Mouse (Mus musculus) forebrain, embryonic 16.5 days (tissue): ENCODE data around the gene Dnah5. TPM values are rescaled to one million over a fixed set of nuclear protein-coding genes. Genes with fewer than 3 reads are reported as not detected.

Source experiments
- ATAC-seq: fragments of 200-750 bp; cut with Nextera tagmentation; 2 replicates; pipeline ENCODE4 v1.8.0; 2017; ENCODE audit warnings: mild to moderate bottlenecking, moderate library complexity
- H3K27ac ChIP-seq: fragments of 300-500 bp; sonication (generic); 2 replicates; pipeline ENCODE4 v1.5.1; 2014; ENCODE audit warnings: low read length, control low read depth
- H3K27me3 ChIP-seq: fragments of 300-500 bp; sonication (generic); replicated peaks from 2 replicates; pipeline ENCODE4 v1.6.1; 2014; ENCODE audit warnings: low read length; ENCODE audit not compliant: control insufficient read depth, insufficient read depth
- H3K36me3 ChIP-seq: fragments of 300-500 bp; sonication (generic); 2 replicates; pipeline ENCODE4 v1.6.1; 2014; ENCODE audit not compliant: control insufficient read depth, insufficient read depth
- H3K4me1 ChIP-seq: fragments of 300-500 bp; sonication (generic); replicated peaks from 2 replicates; pipeline ENCODE4 v1.6.1; 2014; ENCODE audit warnings: low read length; ENCODE audit not compliant: control insufficient read depth, insufficient read depth
- H3K4me2 ChIP-seq: fragments of 300-500 bp; sonication (generic); 2 replicates; pipeline ENCODE4 v1.6.1; 2014; ENCODE audit warnings: mild to moderate bottlenecking, low read length, control low read depth
- H3K4me3 ChIP-seq: fragments of 300-500 bp; sonication (generic); replicated peaks from 2 replicates; pipeline ENCODE4 v1.5.1; 2014; ENCODE audit warnings: mild to moderate bottlenecking, low read length, control low read depth
- H3K9ac ChIP-seq: fragments of 300-500 bp; sonication (generic); replicated peaks from 2 replicates; pipeline ENCODE4 v1.6.1; 2014; ENCODE audit warnings: low read depth, low read length, control low read depth
- H3K9me3 ChIP-seq: fragments of 300-500 bp; sonication (generic); 2 replicates; pipeline ENCODE4 v1.6.1; 2016; ENCODE audit warnings: low read length; ENCODE audit not compliant: control insufficient read depth
- WGBS: fragments of 180-500 bp; shearing (Covaris S2); extraction: QIAGEN DNeasy Blood & Tissue Kit; methylation state at CpG from one replicate; pipeline ENCODE4 v1.1.7; 2014; 5-methylcytosine and 5-hydroxymethylcytosine counted together
- polyA plus RNA-seq: library from polyadenylated mRNA; unstranded; fragments of >200 nt; fragmentation: Nextera tagmentation; extraction: Ambion mirVana; gene quantifications from 2 replicates; pipeline ENCODE4 v1.2.1, GENCODE M21; 2015

Dnah5 gene
- polyA plus RNA-seq, 1 experiment from 2014 or later: 0.23 TPM

DNA sequence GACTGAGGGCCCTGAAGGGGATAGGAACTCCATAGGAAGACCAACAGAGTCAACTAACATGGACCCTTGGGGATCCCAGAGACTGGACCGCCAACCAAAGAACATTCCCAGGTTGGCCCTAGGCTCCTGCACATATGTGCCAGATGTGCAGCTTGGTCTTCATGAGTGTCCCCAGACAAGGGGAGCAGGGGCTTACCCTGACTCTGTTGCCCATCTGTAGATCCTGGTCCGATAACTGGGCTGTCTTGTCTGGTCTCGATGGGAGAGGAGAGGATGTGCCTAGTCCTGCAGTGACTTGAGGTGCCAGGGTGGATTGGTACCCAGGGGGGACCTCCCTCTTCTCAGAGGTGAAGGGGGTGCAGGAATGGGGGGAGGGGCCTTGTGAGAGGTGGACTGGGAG lies 21.0 kb upstream of the Dnah5 start:
- Histone ChIP-seq H3K9me3 (no peaks in the 10 kb centered on the region), H3K4me1 (no peaks in the 10 kb centered on the region), H3K27me3 (peaks cover 6% of the 10 kb centered on the region; the same call in 1 of the 2 replicates), H3K36me3 (no peaks in the 10 kb centered on the region), H3K4me3 (no peak overlapping the region), H3K27ac (no peak overlapping the region), H3K9ac (no peak overlapping the region), H3K4me2 (no peak overlapping the region)
- 63% methylated on average over 3 of the region's 3 CpGs for WGBS
- no peak for ATAC-seq

DNA sequence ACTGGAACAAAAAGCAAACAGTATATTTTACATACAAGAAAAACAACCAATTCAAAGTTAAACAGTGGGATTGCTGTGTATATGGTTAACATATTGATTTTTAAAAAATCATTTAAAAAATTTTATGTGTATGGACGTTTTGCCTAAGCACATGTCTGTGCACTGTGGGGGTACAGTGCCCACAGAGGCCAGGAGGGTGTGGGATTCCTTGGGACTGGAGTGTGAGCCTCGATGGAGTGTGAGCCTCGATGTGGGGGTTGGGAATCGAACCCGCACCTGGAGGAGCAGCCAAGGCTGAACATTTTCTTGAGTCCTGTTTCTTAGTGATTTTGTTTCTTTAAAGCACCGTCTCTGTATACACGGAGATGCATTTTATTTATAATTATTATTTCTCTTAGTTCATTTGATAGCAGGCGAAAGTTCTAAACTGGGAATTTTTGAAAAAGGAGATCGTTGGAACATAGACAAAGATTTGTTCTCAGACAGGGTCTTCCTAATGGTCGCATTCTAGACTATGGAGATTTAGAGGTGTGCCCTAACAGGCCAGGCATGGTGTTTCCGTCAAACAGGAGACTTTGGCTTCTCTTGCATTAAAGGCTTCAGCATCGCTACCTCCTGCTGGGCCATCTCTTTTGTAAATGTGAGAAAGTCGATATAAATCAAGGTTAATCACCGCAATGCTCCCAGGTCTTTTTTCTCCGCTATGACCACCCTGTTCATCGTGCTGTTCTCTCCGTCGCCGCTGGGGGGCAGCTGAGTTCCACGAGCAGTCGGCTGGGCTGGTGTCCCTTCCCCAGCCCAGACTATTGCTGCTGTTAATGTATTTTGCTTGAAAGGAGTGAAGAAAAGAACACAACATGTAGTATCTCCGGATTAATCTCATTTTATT lies 15.8 kb upstream of the Dnah5 start:
- Histone ChIP-seq H3K27ac (no peak overlapping the region), H3K4me1 (0 out of 2 replicates have a peak, but pooled peaks cover 3% of the 10 kb centered on the region), H3K27me3 (peaks cover 6% of the 10 kb centered on the region; the same call in 1 of the 2 replicates), H3K9ac (no peak overlapping the region), H3K4me3 (no peak overlapping the region), H3K36me3 (no peaks in the 10 kb centered on the region), H3K4me2 (peak overlapping the region; percentile 37), H3K9me3 (no peaks in the 10 kb centered on the region)
- WGBS: 25% methylated on average over 22 of the region's 22 CpGs
- peak; percentile 88 for ATAC-seq

DNA sequence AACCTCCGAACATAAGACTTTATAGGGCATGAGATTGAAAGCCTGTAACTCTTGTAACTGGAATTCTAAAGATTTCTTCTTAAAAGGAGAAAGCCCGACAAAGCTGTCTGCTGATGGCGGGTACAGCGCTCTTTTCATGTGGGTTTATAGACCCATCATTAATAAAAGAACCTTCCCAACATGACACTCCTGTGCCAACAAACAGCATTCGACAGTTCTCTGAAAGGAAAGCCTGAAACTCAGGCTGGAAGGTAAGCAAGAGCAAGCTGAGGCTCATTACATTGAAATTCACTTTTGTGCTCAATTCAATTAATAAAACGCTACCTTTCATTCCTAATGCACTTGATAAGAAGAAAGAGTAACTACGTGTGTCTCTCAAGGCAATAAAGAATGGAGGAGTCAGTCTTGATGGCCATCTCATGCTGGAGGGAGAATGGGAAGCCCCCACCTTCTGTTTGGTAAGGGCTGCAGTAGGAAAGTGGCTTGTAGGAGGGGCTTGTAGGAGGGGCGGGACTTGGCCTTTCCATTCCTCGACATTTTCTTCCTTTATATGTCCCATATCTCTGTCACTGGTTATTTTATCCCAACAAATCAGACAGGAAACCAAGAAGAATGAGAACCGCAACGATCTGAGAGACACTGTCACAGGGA lies 15.1 kb upstream of the Dnah5 start:
- Histone ChIP-seq H3K27ac (no peak overlapping the region), H3K27me3 (peaks cover 6% of the 10 kb centered on the region; the same call in 1 of the 2 replicates), H3K9ac (no peak overlapping the region), H3K4me2 (peak overlapping the region; percentile 37), H3K36me3 (no peaks in the 10 kb centered on the region), H3K4me3 (no peak overlapping the region), H3K9me3 (no peaks in the 10 kb centered on the region), H3K4me1 (0 out of 2 replicates have a peak, but pooled peaks cover 3% of the 10 kb centered on the region)
- 55% methylated on average over 11 of the region's 11 CpGs for WGBS
- ATAC-seq: peak; percentile 52

DNA sequence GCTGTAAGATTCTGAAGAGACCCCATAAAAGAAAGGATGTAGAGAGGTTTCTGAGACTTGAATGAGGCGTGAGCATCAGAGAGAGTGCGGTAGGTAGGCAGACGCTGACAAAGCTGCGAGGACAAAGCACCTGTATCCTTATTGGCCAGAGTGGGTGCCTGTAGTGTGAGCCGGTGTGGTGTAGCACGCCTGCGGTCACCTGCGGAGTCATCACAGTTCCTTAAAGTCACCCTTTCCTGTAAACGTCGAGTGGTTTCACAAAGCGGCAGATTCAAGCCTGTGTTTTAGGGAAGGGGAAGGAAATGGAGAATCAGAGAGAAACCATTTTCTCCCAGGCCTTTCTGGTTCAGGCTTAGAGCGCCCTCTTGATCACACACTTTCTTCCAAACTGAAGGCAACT lies 13.9 kb upstream of the Dnah5 start:
- H3K27me3 ChIP-seq: 0 out of 2 replicates have a peak, but pooled peaks cover 6% of the 10 kb centered on the region
- H3K27ac ChIP-seq: no peak overlapping the region
- H3K9me3 ChIP-seq: no peaks in the 10 kb centered on the region
- 0 out of 2 replicates have a peak, but pooled peaks cover 3% of the 10 kb centered on the region for H3K4me1 ChIP-seq
- 41% methylated on average over 12 of the region's 12 CpGs for WGBS
- no peak overlapping the region for H3K9ac ChIP-seq
- no peaks in the 10 kb centered on the region for H3K36me3 ChIP-seq
- no peak for ATAC-seq
- H3K4me2 ChIP-seq: no peak overlapping the region
- H3K4me3 ChIP-seq: no peak overlapping the region

DNA sequence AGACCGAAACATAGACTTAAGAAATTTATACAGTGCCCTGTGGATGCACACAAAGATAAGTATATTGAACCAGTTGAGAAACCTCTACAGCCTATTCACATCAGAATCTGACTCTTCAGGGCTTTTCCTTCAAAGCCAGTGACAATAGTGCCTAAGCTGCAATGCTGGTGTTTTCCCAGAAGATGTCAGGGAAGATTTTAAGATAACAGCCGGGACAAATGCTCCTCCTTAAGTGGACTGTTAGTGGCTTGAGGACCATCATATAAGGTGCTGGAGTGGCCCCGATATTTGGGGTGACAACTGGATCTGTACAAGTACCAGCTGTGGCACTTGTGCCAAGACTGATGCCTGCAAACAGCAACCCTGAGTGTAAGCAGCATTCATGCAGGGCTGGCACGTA lies 4.9 kb upstream of the Dnah5 start:
- H3K4me3 ChIP-seq: no peak overlapping the region
- no peaks in the 10 kb centered on the region for H3K4me1 ChIP-seq
- WGBS: 65% methylated on average over 4 of the region's 4 CpGs
- H3K4me2 ChIP-seq: no peak overlapping the region
- H3K27me3 ChIP-seq: peaks cover 3% of the 10 kb centered on the region; the same call in 1 of the 2 replicates
- no peaks in the 10 kb centered on the region for H3K9me3 ChIP-seq
- no peak overlapping the region for H3K9ac ChIP-seq
- no peak for ATAC-seq
- no peak overlapping the region for H3K27ac ChIP-seq
- H3K36me3 ChIP-seq: no peaks in the 10 kb centered on the region

DNA sequence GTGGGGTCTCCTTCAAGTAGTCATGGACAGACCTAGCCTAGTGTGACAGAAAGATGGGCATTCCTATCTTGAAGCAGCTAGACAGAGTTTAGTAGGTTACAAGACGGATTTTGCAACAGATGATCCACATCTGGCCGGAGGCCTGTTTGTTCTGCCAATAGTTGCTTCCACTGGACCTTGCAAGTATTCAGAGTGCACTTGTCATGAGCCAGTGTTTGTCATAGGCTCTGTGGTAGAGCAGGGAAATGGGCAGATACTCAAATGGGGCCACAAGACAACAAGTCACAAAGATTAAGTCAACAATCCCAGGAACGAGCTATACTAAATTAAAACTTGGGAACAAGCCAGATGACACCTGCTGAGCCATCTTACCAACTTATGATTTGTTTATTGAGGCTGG lies 1.1 kb downstream of the Dnah5 start:
- Histone ChIP-seq H3K9me3 (no peaks in the 10 kb centered on the region), H3K4me2 (no peak overlapping the region), H3K4me1 (no peaks in the 10 kb centered on the region), H3K4me3 (no peak overlapping the region), H3K27ac (no peak overlapping the region), H3K9ac (no peak overlapping the region), H3K27me3 (peaks cover 9% of the 10 kb centered on the region), H3K36me3 (no peaks in the 10 kb centered on the region)
- ATAC-seq: no peak
- WGBS: 77% methylated on average over 3 of the region's 3 CpGs

DNA sequence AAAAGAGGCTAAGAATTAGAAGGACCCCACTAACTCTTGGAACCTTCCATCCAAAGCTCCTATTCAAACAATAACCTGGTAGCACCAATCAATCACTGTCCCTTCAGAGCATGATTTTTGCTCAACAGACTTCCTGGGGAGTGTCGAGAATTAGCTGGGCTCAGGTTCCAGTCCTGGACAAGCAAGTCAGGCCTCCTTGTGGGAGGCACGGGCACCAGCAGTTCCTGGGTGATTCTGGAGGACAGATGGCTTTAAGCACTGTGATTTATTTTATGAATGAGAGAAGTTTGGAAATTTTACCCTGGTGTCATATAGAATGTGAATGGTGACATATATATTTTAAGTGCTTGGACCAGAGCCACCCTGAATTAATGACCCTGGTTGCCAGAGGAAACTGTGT lies 4.0 kb downstream of the Dnah5 start:
- H3K36me3 ChIP-seq: no peaks in the 10 kb centered on the region
- no peak for ATAC-seq
- no peak overlapping the region for H3K9ac ChIP-seq
- 66% methylated on average over 2 of the region's 2 CpGs for WGBS
- no peak overlapping the region for H3K4me2 ChIP-seq
- H3K27ac ChIP-seq: no peak overlapping the region
- H3K27me3 ChIP-seq: peaks cover 11% of the 10 kb centered on the region
- H3K9me3 ChIP-seq: no peaks in the 10 kb centered on the region
- no peaks in the 10 kb centered on the region for H3K4me1 ChIP-seq
- no peak overlapping the region for H3K4me3 ChIP-seq

DNA sequence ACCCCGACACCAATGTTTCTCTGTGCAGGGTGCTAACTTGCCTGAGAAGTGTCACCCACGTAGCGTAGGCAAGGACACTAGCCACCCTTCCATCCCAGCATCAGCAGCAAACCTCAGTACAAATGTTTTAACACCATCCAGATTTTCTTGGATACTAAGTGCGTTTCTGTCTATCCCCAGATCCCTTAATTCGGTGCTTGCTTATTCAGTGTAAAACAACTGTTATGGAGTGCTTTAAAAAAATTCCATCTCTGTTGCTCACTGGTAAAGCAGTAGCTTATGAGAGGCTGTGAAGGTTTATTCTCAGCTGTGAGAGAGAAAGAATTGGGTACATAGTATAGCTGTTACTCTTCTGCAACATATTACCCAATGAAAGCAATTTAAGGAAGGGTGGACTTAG lies 9.5 kb downstream of the Dnah5 start:
- H3K4me1 ChIP-seq: no peaks in the 10 kb centered on the region
- no peaks in the 10 kb centered on the region for H3K9me3 ChIP-seq
- H3K4me3 ChIP-seq: no peak overlapping the region
- H3K36me3 ChIP-seq: no peaks in the 10 kb centered on the region
- H3K9ac ChIP-seq: no peak overlapping the region
- H3K27ac ChIP-seq: no peak overlapping the region
- H3K4me2 ChIP-seq: no peak overlapping the region
- no peak for ATAC-seq
- 89% methylated on average over 5 of the region's 5 CpGs for WGBS
- 0 out of 2 replicates have a peak, but pooled peaks cover 4% of the 10 kb centered on the region for H3K27me3 ChIP-seq

DNA sequence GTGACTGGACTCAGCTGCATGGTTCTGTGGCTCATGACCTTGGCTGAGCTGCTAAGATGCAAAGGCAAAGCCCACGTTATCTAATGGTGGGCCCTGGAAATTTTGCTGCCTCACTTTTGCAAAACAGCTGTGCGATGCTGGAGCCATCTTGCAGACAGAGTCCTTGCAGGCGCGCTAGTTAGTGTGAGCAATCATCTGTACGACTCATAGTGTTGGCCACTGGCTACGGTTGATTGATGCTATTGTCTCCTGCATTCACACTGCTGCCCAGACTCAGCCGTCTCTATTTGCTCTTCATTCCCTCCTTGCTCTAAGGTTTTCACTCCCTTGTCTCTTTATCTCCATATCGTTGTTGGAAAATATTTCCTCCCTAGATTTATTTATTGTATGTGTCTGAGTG lies 12.8 kb downstream of the Dnah5 start:
- Histone ChIP-seq H3K36me3 (no peaks in the 10 kb centered on the region), H3K4me2 (no peak overlapping the region), H3K27ac (no peak overlapping the region), H3K9ac (no peak overlapping the region), H3K27me3 (no peaks in the 10 kb centered on the region), H3K4me3 (no peak overlapping the region), H3K4me1 (no peaks in the 10 kb centered on the region), H3K9me3 (no peaks in the 10 kb centered on the region)
- ATAC-seq: no peak
- 35% methylated on average over 8 of the region's 8 CpGs for WGBS
